Mouse (Mus musculus) retina, postnatal 7 days (tissue): ENCODE measurements around the gene Esrra.
A peak's percentile ranks its signal among the peaks of the same experiment; 100 is the strongest.
"Not testable (repeated sequence)": the region's sequence is repeated elsewhere in the genome, so short reads cannot be mapped to it uniquely, and the experiment has no call there.

ENCODE experiments used
- DNase-seq: peaks from one replicate; pipeline ENCODE4 v3.0.0-alpha.2; 2012; ENCODE audit warnings: low read depth, low spot score

Esrra gene

DNA sequence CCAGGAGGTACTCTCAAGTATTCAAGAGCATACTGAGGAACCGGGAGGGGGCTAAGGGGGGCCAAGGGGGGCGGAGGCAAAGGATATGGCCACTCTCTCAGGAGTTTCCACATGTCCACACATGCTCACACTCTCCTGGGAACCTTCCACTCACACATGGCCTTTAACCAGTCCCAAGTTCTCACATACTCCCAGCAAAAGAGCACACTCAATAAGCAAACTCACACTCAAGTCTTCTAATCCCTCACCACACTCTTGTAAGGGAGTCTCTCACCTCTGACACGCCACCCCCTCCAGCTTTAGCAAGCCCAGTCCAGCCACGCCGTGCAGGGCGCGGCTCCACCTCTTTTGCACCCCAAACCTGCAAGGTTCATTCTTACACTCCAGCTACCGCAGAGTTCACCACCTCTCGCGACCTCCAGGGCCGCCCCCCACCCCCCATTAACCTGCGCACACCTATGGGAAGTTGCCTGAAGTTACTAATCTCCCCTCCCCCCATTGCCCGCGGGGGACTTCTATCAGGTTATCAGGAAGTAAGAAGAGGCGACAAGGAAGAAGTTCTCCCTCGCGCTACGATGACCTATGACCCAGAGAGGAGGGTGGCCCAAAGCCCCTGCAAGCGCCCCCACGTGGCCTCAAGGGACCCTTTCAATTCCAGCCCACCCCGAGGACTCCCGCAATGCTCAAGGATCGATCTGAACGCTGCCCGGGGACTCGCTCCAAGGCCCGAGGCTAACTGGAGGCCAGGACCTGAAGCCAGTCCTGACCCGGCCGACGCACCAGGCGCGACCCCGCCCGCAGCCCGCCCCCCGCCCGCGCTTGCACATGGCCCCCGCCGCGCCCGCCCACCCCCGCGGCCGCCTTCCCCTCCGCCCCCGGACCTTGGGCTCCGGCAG lies 624 bp downstream of the Esrra start:
- DNase-seq: no peak

- DNase-seq: no peak
These were observed 1.5 kb downstream of the Esrra start for GRCm38 (mm10) chr19:6919876-6920740.

DNA sequence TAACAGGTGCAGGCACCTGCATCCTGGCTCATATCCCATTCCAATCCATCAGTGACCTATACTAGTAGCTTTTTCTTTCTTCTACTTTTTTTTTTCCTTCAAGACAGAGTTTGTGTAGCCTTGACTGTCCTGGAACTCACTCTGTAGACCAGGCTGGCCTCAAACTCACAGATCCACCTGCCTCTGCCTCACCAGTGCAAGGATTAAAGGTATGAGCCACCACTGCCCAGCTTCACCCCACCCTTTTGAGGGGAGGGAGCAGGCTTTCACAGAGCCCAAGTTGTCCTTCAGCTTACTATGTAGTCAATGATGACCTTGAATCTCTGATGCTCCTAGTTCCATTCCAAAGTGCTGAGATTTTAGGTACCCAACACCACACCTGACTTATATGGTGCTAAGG lies 2.2 kb downstream of the Esrra start:
- no peak for DNase-seq

DNA sequence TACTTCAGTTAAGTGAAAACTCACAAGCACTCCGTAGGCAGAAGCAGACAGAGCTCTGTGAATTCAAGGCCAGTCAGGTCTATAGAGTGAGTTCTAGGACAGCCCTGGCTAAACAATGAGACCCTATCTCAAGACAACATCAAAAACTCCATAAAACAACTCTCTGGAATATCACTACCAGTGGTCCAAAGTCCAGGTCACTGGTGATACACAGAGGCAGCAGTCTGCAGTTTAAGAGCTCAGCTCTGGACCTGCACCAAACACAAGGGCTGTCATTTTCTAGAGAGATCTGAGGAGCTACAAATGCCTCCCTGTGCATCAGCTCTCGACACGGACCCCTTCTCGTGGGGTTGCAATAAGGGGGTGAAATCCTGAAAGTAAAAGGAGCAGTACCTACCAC lies 3.3 kb downstream of the Esrra start:
- no peak for DNase-seq

- no peak for DNase-seq
These were observed 5.1 kb downstream of the Esrra start for GRCm38 (mm10) chr19:6916496-6916895.

DNA sequence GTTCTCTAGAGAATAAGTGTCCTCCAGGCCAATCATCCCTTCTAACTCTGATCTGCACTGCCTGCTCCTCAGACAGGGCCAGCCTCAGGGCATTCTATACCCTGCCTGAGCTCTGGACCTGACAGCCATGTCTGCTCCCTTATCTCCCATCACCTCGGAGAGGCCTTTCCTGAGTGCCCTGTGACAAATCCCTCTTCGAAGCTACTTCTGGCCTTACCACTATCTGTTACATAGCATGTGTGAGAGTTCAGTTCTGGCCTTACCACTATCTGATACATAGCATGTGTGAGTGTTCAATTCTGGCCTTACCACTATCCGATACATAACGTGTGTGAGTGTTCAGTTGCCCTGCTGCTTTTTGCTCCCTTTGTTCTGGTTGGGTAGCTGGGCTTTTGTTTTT lies 6.3 kb downstream of the Esrra start:
- DNase-seq: no peak

- DNase-seq: no peak
These were observed 7.1 kb downstream of the Esrra start for GRCm38 (mm10) chr19:6914540-6914939.

GRCm38 (mm10) chr19:6913991-6914390 lies 7.6 kb downstream of the Esrra start:
- DNase-seq: no peak

DNA sequence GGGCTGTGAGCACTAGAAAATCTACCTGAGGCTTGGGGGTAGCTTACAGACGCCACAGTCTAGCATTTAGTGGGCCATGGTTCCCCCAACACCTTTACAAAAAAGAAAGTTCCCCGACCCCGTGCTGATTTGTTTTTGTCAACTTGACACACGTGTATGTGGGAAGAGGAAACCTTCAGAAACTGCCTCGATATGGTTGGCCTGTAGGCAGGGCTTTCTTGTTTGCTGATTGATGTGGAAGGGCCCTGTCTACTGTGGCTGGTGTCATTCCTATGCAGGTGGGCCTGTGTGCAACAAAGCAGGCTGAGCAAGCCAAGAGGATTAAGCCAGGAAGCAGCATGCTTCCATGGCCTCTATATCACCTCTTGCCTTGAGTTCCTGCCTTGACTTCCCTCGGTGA lies 8.6 kb downstream of the Esrra start:
- no peak for DNase-seq

DNA sequence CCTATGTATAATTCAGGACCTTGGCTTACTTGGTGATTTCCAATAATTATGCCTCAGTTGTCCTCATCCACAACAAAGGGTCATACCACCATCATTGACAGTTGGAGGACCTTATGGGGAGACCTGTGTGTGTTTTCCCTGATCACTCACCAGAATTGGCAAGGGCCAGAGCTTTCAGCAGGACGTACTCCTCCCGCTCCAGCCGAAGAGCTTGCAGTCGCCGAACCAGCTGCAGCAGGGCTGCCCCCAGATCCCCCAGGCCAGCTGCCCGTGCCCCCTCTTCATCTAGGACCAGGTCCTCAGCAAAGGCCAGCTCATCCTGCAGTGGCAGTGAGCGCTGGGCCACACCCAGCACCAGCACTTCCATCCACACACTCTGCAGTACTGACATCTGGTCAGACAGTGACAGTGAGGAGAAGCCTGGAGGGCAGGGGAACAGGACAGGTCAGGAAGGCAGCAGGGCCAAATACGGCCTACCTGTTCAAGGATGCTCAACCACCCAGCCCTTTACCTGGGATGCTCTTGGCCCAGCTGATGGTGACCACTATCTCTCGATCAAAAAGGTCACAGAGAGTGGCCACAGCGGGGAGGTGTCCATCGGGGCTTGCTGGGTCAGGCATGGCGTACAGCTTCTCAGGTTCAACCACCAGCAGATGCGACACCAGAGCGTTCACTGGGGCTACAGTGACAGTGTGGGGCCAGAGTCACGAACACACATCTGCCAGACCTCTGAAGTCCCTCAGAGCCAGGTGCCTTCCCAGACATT lies 9.2 kb downstream of the Esrra start:
- no peak for DNase-seq

DNA sequence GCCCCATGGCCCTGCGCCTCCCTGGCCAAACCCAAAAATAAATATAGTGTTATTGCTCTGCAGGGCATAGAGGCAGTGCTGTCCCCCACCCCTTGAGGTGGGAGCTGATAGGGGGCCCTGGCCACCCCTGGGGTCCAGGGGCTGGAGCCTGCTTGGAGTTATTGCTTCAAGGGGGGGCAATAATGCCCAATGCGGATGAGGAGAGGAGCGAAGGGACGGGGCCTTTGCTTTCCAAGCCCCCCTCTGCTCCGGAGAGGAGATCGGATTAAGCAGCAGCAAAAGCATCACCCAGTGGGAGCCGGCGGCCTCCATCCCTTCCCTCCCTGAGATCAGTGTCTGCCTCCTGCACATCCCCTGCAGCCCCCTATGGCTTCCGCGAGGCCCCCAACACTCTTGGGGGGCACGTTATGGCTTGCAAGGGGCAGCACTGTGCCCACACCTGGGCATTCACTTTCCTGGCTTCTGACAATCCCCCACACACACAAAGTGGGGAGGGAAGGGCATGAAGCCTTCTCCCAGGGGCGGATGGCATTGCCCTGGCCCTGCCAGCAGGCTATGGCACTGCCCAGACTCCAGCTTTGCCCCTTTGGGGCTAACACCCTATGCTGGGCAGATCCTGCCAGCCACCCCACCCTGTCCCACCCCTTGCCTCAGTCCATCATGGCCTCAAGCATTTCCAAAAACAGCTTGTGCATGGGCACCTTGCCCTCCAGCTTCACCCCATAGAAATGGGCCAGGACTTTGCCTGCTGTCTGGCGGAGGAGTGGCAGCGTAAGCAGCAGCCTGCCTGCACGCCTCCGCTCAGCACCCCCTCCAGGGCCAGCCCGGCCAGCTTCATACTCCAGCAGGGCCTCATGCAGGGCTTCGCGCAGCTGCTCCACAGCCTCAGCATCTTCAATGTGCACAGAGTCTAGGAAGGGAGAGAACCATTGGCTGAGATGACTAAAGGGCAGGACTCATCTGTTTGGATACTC lies 10.2 kb downstream of the Esrra start:
- no peak for DNase-seq

- DNase-seq: not testable (repeated sequence)
These were observed 11.3 kb downstream of the Esrra start for GRCm38 (mm10) chr19:6910306-6910705.

GRCm38 (mm10) chr19:6909507-6910289 lies 11.9 kb downstream of the Esrra start, which contains the start of the genes Trmt112 and Prdx5:
Gene Trmt112 (plus strand): TSS chr19:6909698.
Gene Prdx5 (minus strand): TSS chr19:6910106.
- peak; percentile 92 for DNase-seq

- DNase-seq: no peak
These were observed 12.6 kb downstream of the Esrra start for GRCm38 (mm10) chr19:6909021-6909420.

- no peak for DNase-seq
These were observed 13.6 kb downstream of the Esrra start for GRCm38 (mm10) chr19:6907811-6908540.

GRCm38 (mm10) chr19:6907094-6907493 lies 14.5 kb downstream of the Esrra start:
- no peak for DNase-seq

DNA sequence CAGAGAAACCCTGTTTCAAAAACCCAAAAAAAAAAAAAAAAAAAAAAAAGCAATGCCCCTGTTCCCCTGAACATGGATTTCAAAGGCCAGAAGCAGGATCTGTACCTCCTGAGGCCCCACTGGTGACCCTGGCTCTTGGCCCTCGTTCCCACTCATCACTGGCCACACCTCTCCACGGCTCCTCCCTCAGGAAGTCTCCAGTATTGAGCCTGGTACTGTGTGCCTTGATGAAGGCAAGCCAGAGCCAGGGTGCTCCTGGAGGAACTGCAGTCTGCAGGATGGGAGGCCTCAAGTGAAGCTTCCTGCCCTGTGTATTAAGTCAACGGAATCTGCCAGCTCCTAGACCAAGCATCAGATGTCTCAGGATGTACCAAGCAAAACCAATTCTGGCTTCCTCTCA lies 15.4 kb downstream of the Esrra start:
- DNase-seq: no peak

DNA sequence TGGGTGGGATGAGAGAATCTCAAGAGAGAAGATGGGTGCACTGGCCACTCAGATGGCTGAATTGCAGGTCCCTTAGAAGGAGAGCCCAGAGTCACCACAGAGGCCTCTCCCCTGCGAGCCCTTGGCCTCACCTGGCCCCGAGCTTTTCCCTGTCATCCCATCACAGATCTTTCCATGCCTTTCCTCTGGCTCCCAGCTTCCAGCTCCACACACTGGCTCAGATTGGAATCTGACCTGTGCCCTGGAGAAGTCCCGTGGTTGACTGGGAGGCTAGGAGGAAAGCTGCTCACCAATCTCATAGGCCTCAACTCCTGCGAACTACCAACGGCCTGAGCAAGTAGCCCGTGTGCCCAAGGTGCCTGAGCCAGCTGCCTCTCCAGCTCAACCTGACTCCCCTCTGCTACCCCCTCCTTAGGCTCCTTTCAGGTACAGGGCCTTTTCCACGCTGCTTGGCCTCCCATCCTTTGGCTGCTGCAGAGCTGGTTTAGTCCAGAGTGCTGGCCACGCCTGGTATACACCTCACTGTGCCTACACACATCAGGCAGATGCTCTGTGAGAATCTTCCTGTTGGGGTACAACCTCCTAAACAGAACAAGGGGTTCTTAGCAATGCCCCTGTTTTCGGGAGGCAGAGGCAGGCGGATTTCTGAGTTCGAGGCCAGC lies 16.0 kb downstream of the Esrra start:
- DNase-seq: no peak

DNA sequence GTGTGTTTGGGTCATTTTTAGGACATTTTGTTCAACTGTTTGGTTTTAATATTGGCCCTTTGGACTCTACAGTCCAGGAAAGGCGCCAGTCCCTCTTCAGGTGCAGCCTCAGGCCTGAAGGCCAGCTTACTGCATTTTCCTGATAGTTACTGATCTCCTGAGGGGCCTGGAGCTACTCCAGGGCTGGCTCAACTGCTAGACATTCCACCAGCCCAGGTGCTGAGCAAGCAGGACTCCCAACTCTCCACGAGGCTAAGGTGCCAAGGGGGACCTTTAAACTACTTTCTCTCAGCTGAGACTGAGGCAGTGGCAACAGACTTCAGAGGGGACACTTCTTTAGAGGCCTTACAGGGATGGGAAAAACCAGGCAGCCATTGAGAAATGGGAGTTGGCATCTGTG lies 16.8 kb downstream of the Esrra start:
- DNase-seq: no peak
